Mouse (Mus musculus) liver, embryonic 14.5 days (tissue): ENCODE measurements around the gene Bcl2. TPM values are rescaled to one million over a fixed set of nuclear protein-coding genes. Genes with fewer than 3 reads are reported as not detected.
A peak's percentile ranks its signal among the peaks of the same experiment; 100 is the strongest.

ENCODE experiments used
- ATAC-seq: fragments of 200-750 bp; cut with Nextera tagmentation; 2 replicates; pipeline ENCODE4 v1.8.0; 2017; ENCODE audit warnings: moderate number of reproducible peaks, mild to moderate bottlenecking, moderate library complexity; ENCODE audit not compliant: insufficient read depth
- DNase-seq, 3 experiments: peaks; one replicate each; pipeline ENCODE4 v3.0.0-alpha.2; 2012 to 2013; ENCODE audit warnings: low read depth in 3 of 3, low spot score in 3 of 3
- H3K27ac ChIP-seq: fragments of 300-500 bp; sonication (generic); 2 replicates; pipeline ENCODE4 v1.5.1; 2014; ENCODE audit warnings: moderate library complexity, mild to moderate bottlenecking, control low read depth, inconsistent platforms
- H3K27me3 ChIP-seq: fragments of 300-500 bp; sonication (generic); 2 replicates; pipeline ENCODE4 v1.6.1; 2014; ENCODE audit warnings: mild to moderate bottlenecking, low read length, moderate library complexity; ENCODE audit not compliant: control insufficient read depth, insufficient read depth
- H3K36me3 ChIP-seq: fragments of 300-500 bp; sonication (generic); replicated peaks from 2 replicates; pipeline ENCODE4 v1.6.1; 2014; ENCODE audit warnings: low read depth; ENCODE audit not compliant: control insufficient read depth, insufficient read depth
- H3K4me1 ChIP-seq, 2 experiments: fragments of 200-500 bp in 1 of 2; fragments of 300-500 bp in 1 of 2; sonication (generic) in 1 of 2; replicated peaks; 2 replicates each; pipeline ENCODE4 v1.6.1; 2012 to 2014; ENCODE audit warnings: antibody characterized with exemption in 1 of 2, inconsistent platforms in 1 of 2, low read length in 1 of 2; ENCODE audit not compliant: control insufficient read depth in 2 of 2, insufficient read depth in 2 of 2
- H3K4me2 ChIP-seq: fragments of 300-500 bp; sonication (generic); 2 replicates; pipeline ENCODE4 v1.6.1; 2014; ENCODE audit warnings: low read depth, mild to moderate bottlenecking, control low read depth, moderate library complexity
- H3K4me3 ChIP-seq, 2 experiments: fragments of 200-500 bp in 1 of 2; fragments of 300-500 bp in 1 of 2; sonication (generic) in 1 of 2; 2 replicates each; pipeline ENCODE4 v1.5.1; 2012 to 2014; ENCODE audit warnings: low read depth in 2 of 2, low read length in 2 of 2, mild to moderate bottlenecking in 2 of 2, control low read depth in 1 of 2, inconsistent platforms in 1 of 2, moderate library complexity in 1 of 2; ENCODE audit not compliant: insufficient read depth in 1 of 2
- H3K9ac ChIP-seq: fragments of 300-500 bp; sonication (generic); replicated peaks from 2 replicates; pipeline ENCODE4 v1.6.1; 2014; ENCODE audit warnings: mild to moderate bottlenecking, control low read depth, moderate library complexity
- H3K9me3 ChIP-seq: fragments of 300-500 bp; sonication (generic); 2 replicates; pipeline ENCODE4 v1.6.1; 2016; ENCODE audit warnings: low read length, mixed read lengths; ENCODE audit not compliant: control insufficient read depth
- CTCF ChIP-seq: IDR thresholded peaks from 2 replicates; pipeline ENCODE4 v1.5.1; 2016; ENCODE audit warnings: antibody characterized with exemption, low read depth, control low read depth
- EP300 ChIP-seq: IDR thresholded peaks from 2 replicates; pipeline ENCODE4 v1.6.1; 2016; ENCODE audit warnings: antibody characterized with exemption, low read depth
- WGBS: fragments of 180-500 bp; shearing (Covaris S2); extraction: QIAGEN DNeasy Blood & Tissue Kit; methylation state at CpG from one replicate; pipeline ENCODE4 v1.1.7; 2014; ENCODE audit not compliant: insufficient replicate concordance; 5-methylcytosine and 5-hydroxymethylcytosine counted together
- polyA plus RNA-seq, 2 experiments: library from polyadenylated mRNA; depleted of rRNA in 1 of 2; stranded (reverse) in 1 of 2; unstranded in 1 of 2; fragments of >200 nt; fragmentation: Nextera tagmentation in 1 of 2; extraction: Ambion mirVana in 1 of 2; gene quantifications; 2 replicates each; pipeline versions ENCODE4 v1.2.1 to v1.2.3; 2012 to 2014

Gene Bcl2
- polyA plus RNA-seq (2012; rRNA removed) (0.14 and 0.38 TPM in 2 replicates), polyA plus RNA-seq (2014; fragmentation: Nextera tagmentation; extraction: Ambion mirVana) (0.43 TPM in 2 replicates)

DNA sequence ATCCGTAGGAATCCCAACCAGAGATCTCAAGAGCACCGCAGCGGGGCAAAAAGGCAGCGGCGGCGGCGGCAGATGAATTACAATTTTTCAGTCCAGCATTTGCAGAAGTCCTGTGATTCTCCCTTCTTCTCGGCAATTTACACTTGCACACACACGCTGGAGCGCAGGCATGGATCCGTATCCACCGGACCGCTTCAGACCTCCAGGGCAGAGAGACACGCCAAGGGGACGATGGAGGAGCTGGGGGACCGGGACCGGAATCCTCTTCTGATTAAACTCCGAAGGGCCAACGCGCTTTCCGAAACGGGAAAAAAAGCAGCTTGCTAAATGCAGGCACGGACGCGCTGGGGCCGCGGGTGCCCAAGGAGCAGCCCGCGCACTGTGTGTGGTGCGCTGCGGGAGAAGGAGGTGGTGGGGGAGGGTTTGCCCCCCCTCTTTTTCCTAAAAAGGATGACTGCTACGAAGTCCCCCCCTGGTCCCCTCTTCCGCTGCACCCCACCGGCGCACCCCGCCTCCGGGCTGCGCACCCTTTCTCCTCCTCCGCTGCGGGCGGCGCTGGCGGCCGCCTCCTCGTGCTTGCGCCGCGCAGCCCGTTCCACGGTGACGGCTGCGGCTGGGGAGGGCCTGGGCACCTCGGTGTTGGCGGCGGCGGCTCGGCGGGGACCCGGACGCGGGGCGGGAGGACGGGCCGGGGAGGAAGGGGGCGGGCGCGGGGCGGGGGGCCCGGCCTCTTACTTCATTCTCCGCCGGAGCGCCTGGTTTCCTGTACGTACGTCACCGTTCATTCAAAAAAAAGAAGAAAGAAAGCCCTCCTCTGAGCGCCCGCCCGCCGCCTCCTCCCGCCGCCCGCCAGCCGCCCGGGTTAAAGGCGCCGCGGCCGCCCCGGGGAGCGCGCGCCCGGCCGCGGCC, at the start of gene Bcl2:
Bcl2 (minus strand) TSS at position 654 of the 909 bp plus-strand sequence.
- peak within 1 kb of the TSS; percentile 51 for H3K9ac ChIP-seq
- H3K27me3 ChIP-seq: peaks cover 28% of the 10 kb centered on the region
- H3K36me3 ChIP-seq: no peaks in the 10 kb centered on the region
- H3K4me2 ChIP-seq: peak within 1 kb of the TSS; percentile 66
- no peak within 1 kb of the TSS for H3K27ac ChIP-seq
- ATAC-seq (peak; percentile 65), DNase-seq (no peak)
- no peak for TF ChIP-seq EP300
- TF ChIP-seq CTCF: no peak
- under 1% methylated on average over 82 of the region's 95 CpGs for WGBS
- peak within 1 kb of the TSS; percentile 56 to 61 for H3K4me3 ChIP-seq
- peaks cover 2 to 14% of the 10 kb centered on the region in 2 experiments; a peak in 2 of 4 replicates for H3K4me1 ChIP-seq
- no peaks in the 10 kb centered on the region for H3K9me3 ChIP-seq

DNA sequence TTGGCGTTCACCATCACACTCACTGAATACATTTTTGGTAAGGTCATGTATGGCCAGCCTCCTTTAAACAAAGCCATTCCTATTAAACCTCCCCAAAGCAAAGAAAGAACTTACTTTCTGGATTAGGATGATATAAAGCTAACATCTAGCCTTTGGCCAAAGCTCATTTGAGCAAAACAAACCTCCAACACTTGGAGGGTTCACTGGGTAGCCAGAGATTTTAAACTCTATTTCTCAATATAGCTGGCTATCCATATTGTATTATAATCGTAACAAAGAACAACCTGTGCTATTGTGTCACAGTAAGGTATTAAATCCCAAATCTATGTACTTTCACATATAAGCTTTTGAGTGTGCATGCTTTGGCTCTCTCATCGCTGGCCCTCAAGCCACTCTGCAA, 46.7 kb upstream of the Bcl2 start:
- ATAC-seq (no peak), DNase-seq (no peak)
- no peak overlapping the region for H3K9ac ChIP-seq
- H3K4me2 ChIP-seq: no peak overlapping the region
- H3K9me3 ChIP-seq: no peaks in the 10 kb centered on the region
- WGBS: 72% methylated on average over 3 of the region's 3 CpGs
- H3K36me3 ChIP-seq: no peaks in the 10 kb centered on the region
- TF ChIP-seq EP300 (no peak), CTCF (no peak)
- H3K4me3 ChIP-seq: no peak overlapping the region
- H3K4me1 ChIP-seq: peaks cover 0 to 8% of the 10 kb centered on the region in 2 experiments; a peak in 2 of 4 replicates
- H3K27me3 ChIP-seq: no peaks in the 10 kb centered on the region
- H3K27ac ChIP-seq: no peak overlapping the region

DNA sequence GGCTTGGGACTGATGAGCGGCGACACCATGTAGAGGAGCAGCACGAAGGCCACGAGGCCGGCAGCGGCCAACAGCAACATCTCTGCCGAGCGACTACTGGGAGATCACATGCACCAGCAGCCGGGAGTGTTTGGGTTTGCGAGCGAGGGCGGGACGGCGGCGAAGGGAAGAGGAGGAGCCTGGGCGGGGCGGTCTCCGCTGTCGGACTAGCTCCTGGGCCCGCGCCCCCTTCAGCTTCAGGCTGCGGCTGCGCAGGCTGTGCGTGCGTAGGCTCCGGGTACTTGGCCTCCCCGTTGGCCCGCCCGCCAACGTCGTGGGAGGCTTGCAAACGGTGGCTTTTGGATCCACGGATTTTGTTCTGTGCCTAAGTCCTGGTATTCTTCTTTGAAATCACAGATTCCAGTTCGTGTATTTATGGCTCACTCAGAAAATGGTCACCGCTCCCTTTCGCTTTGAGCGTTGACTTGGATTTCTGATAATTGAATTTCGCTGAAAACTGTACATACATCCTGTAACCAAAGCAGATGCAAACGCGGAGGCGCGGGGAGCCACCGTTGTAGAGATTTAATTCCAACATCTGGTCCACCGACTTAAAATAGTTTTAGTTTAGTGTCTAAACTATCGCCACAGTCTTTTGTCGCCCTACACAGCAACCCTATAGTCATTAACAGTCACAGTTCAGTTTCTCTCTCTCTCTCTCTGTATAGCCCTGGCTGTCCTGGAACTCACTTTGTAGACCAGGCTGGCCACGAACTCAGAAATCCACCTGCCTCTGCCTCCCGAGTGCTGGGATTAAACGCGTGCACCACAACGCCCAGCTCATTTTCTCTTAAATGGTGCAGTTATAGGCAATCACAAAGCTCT, 45.7 kb upstream of the Bcl2 start, which contains the start of gene Kdsr:
Kdsr (minus strand) TSS at position 156 of the 864 bp plus-strand sequence.
- H3K4me2 ChIP-seq: peak within 1 kb of the TSS; percentile 99
- H3K4me1 ChIP-seq: peaks cover 0 to 8% of the 10 kb centered on the region in 2 experiments; a peak in 2 of 4 replicates
- no peaks in the 10 kb centered on the region for H3K9me3 ChIP-seq
- H3K27ac ChIP-seq: peak within 1 kb of the TSS; percentile 62
- 2% methylated on average over 50 of the region's 51 CpGs for WGBS
- H3K9ac ChIP-seq: peak within 1 kb of the TSS; percentile 84
- ATAC-seq: peak; percentile 98
- DNase-seq: peak; percentile 84 to 86 (median 84)
- TF ChIP-seq CTCF (peak; percentile 44), EP300 (no peak)
- no peaks in the 10 kb centered on the region for H3K36me3 ChIP-seq
- H3K4me3 ChIP-seq: peak within 1 kb of the TSS; percentile 57 to 66
- no peaks in the 10 kb centered on the region for H3K27me3 ChIP-seq

DNA sequence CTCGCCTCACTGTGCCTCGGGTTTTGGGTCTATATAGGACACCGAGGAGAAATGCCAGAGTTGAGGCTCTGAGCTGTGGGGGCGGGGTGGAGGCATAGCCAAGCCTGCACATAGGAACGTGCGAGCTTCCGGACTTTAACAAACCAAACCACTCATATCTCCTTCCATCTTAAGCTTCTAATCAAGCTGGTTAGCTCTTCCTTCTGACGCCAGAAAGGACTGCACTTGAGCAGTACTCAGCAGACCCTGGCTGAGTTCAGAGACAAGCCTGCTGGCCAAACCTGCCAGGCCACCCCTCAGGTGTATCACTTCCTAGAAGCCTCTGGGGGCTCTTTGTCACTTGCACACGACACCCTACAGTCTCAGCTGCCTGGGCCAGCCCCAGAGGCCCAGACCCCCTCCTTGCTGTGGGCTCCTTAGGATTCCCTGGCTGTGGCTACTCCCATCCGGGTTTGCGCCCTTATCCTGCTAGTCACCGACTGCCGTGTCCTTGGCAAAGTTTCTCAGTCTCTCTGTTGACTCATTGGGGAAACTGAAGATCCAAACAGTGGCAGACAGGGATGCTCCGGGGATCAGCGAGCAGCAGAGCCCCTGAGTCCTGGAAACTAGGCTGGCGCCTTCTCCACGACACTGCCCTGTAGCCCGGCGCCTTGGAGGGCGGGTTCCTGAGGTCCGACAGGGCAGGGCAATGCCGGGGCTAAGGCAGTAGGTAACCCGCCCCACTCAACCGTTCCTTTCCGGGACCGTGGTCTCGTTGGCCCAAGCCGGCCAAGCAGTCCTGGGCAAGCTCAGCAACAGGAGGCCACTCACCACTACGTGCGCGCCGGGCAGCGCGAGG, 44.9 kb upstream of the Bcl2 start:
- H3K9ac ChIP-seq: peak overlapping the region; percentile 84
- DNase-seq: peak in 2 of 3 experiments; percentile 1 to 13
- H3K36me3 ChIP-seq: no peaks in the 10 kb centered on the region
- WGBS: under 1% methylated on average over 34 of the region's 34 CpGs
- ATAC-seq: peak; percentile 71
- H3K27me3 ChIP-seq: no peaks in the 10 kb centered on the region
- peaks cover 0 to 8% of the 10 kb centered on the region in 2 experiments; a peak in 2 of 4 replicates for H3K4me1 ChIP-seq
- no peak for TF ChIP-seq CTCF
- no peak for TF ChIP-seq EP300
- peak overlapping the region; percentile 62 for H3K27ac ChIP-seq
- H3K4me2 ChIP-seq: peak overlapping the region; percentile 99
- H3K9me3 ChIP-seq: no peaks in the 10 kb centered on the region
- peak overlapping the region; percentile 53 to 66 for H3K4me3 ChIP-seq
